Mouse (Mus musculus): ENCODE measurements around the gene Ube2j1. TPM values are rescaled to one million over a fixed set of nuclear protein-coding genes. Genes with fewer than 3 reads are reported as not detected.
"Not testable (repeated sequence)": the region's sequence is repeated elsewhere in the genome, so short reads cannot be mapped to it uniquely, and the experiment has no call there.

The Ube2j1 gene
- 10 to 100 TPM; 35.2 to 37.1 TPM for polyA plus RNA-seq (2017; shearing (Covaris generic))

GRCm38 (mm10) chr4:33031195-33031960 is at the start of gene Ube2j1:
Ube2j1 (plus strand) TSS chr4:33031416.
- ATAC-seq: peak; percentile 79

DNA sequence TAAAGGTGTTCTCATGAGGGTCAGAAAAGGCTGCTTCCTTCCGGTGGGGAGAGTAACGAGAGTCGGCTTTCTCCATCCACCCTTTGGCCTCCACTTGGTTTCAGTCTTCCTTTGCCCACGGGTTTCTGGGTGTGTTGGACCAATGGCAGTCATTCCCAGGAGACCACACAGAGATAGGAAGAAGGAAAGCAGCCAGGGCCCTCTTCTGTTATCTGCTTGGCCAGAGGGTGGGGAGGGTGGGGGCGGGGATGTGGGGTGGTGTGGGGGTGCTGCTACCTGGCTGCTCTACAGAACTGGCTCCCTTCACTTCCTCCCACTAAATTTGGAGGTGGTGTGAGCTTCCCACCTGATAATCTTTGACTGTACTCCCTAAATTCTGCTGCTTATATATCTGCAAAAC is 49.6 kb upstream of the Ube2j1 start:
- ATAC-seq: no peak

GRCm38 (mm10) chr4:32982041-32982715 is 49.0 kb upstream of the Ube2j1 start:
- ATAC-seq: no peak

- ATAC-seq: peak; percentile 55
These were observed 48.5 kb upstream of the Ube2j1 start, which contains the start of gene Rragd for GRCm38 (mm10) chr4:32982716-32983175. Rragd (plus strand) TSS chr4:32983037.

DNA sequence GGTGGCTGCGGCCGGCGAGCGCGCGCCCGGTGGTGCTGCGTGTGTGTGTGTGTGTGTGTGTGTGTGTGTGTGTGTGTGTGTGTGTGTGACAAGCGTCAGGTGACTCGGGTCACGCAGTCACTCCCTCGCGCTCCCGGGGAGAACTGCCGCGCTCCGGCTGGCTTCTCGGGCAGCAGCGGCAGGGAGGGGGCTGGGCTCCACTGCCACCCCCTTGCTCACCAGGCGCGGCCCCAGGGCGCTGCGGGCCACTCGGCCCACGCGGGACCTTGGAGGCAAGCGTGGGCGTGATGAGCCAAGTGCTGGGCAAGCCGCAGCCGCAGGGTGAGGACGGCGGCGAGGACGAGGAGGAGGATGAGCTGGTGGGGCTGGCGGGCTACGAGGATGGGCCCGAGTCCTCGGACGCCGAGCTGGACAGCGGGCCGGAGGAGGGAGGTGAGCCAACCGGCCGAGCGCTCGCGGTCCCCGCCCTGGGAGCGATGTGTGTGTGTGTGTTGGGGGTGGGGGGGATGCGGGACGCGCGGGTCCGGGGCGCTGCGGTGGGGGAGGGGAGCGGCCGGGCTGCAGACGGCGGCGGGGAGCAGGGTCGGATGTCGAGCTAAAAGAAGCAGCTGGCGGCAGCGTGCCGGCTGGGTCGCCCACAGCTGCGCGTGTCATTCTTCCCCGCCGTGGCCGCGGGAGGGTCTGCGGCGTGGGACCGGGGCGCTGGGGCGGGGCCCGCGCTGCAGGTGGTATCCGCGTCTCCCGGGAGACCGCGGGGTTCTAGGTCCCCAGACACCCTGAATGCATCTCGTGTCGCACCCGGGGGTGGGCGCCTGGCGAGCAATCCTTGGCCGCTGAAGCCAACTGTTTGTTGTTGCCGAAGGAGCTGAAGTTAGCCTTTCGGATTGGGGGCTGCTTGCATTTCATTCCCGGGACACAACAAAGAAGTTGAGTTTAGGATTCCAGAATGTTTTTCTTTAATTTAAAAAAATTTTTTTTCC is 47.8 kb upstream of the Ube2j1 start:
- ATAC-seq: peak; percentile 60

- ATAC-seq: no peak
These were observed 47.0 kb upstream of the Ube2j1 start for GRCm38 (mm10) chr4:32984242-32984641.

GRCm38 (mm10) chr4:32984801-32985675 is 46.2 kb upstream of the Ube2j1 start:
- ATAC-seq: no peak

- ATAC-seq: no peak
These were observed 45.5 kb upstream of the Ube2j1 start for GRCm38 (mm10) chr4:32985684-32986083.

- ATAC-seq: no peak
These were observed 44.2 kb upstream of the Ube2j1 start for GRCm38 (mm10) chr4:32987006-32987405.

- no peak for ATAC-seq
These were observed 41.9 kb upstream of the Ube2j1 start for GRCm38 (mm10) chr4:32989346-32989745.

- no peak for ATAC-seq
These were observed 37.0 kb upstream of the Ube2j1 start for GRCm38 (mm10) chr4:32994168-32994567.

DNA sequence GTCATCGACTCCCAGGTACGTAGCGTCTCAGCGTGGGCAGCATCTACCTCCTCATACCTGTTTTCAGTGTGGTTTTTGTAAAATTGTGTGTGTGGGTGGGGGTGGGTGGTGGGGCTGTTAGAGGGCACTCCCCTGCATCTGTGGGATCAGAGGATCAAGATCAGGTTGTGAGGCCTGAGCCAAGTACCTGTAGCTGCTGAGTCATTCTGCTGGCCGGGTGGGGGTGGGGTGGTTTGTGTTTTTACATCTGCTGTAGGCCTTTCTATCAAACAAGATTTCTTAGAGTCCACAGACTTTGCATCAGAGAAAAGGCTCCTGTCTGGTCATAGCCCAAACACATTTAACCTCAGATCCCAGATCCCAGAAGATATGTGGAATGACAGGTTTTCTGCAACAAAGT is 35.1 kb upstream of the Ube2j1 start:
- ATAC-seq: no peak

DNA sequence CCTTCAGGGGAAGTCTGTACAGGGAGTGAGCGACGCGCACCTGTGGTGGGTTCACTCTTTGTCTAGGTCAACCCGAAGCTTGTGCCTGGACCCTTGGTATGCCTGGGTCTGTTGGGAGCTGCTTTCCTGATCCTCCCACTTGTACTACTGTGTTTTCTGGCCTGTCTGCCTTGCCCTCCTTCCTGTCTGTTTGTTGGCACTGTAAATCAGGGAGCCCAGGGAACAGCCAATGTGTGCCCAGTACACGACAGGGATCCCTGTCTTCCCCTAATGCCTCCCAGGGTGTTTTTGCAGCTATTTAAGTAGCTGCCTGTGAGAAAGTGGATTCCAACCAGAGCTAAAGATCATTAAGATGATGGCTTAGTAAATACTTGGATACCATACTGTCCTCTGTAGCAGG is 33.6 kb upstream of the Ube2j1 start:
- ATAC-seq: no peak

- no peak for ATAC-seq
These were observed 32.2 kb upstream of the Ube2j1 start for GRCm38 (mm10) chr4:32998996-32999395.

DNA sequence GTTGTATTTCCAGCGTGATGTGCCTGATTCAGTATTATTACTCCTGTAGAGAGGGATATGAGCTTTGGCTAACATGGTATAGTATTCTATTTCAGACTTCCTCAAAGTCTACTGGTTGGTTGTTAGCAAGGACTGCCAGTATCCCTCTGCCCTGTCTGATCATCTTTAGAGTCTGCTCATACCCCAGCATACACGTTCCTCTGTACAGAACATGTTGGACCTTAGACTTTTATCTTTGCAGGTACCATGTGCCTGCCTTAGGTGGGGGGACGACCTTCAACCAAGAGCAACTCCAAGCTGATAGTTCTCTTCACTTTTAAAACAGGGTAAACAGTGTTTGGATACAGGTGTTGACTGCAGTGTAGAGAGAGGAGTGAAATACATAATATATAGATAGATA is 29.1 kb upstream of the Ube2j1 start:
- no peak for ATAC-seq

DNA sequence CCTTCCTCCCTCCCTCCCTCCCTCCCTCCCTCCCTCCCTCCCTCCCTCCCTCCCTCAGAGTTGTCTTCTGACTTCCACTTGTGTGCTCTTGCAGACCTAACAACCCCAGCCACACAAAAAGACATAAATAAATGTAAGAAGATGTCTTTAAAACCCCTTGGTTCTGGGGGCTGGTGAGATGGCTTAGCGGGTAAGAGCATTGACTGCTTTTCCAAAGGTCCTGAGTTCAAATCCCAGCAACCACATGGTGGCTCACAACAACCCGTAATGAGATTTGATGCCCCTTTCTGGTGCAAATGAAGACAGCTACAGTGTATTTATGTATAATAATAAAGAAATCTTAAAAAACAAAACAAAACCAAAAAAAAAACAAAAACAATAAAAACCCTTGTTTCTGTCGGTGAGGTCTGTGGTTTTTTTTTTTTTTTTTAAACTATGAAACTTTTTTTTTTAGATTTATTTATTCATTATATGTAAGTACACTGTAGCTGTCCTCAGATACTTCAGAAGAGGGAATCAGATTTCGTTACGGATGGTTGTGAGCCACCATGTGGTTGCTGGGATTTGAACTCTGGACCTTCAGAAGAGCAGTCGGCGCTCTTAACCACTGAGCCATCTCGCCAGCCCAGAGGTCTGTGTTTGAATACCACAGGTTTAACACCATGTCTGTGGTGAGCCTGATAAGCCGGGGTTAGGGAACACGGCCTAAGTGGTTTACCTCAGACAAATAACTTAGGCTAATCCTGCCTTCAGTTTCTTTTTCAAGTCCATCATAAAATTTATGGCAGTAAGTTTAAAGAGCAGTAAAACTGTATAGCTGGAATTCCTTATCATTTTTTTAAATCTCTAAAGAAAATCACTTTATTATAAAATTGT is 25.4 kb upstream of the Ube2j1 start:
- not testable (repeated sequence) for ATAC-seq

DNA sequence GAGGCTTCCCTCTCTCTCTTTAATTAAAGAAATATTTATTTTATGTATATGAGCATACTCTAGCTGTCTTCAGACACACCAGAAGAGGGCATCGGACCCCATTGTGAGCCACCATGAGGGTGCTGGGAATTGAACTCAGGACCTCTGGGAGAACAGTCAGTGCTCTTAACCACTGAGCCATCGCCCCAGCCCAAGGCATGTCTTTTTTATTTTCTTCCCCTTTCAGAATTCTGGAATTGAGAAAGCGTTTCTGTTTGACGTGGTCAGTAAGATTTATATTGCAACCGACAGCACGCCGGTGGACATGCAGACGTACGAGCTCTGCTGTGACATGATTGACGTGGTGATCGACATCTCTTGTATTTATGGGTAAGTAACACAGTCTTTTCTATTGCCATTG is 24.4 kb upstream of the Ube2j1 start:
- no peak for ATAC-seq

DNA sequence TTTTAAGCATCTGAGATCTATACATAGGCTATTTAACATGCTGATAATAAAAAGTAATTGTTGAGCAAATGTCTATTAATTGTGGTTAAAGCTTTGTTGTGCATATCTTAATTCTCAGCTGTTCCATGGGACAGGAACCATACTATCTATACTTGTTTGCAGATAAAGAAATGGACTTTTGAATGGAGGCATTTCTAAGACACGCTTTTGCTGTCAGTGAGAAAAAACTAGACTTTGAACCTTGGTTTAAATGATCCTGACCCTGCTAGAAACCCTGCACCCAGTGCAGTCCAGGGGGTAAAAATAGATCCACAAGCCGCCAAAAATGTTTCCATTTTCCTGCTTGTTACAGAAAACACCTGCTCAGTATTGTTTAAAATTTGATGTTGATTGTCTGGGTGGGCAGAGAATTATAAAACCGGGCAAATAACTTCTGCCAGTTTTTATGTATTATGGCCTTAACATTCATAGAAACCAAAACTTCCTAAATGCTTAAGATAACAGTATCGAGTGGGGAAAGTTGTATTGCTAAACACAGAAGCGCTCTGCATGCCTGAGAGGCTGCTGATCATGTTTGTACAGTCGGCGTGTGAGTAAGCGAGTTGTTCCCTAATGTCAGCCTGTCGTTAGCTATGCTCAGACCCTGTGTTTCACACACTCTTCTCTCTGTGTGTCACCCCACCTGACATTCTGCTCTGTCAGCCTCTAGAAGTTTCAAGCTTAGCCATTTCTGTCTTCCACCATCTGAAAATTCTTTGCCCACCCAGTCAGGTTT is 23.6 kb upstream of the Ube2j1 start:
- no peak for ATAC-seq

GRCm38 (mm10) chr4:33010078-33010477 is 21.1 kb upstream of the Ube2j1 start:
- no peak for ATAC-seq

DNA sequence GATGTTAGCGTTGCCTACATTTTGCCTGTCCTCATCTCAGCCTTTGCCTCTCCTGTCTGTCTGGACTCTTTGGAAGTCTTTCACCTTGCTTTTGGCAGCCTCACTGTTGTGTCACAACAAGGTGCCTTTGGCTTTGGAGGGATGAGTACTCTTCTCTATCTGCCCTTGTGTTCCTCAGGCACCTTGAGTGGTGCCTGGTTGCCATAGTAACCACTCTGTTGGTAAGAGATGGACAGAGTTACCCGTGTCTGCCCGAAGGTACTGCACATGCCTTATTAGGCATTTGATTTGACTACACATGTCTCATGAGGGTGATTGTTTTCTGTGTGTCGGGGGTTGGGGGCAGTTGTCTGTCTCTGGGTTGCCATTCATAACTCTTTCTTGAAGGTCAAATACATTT is 18.7 kb upstream of the Ube2j1 start:
- ATAC-seq: no peak
